Mouse (Mus musculus) mouse trophoblast stem cell (cell line): ENCODE data around the gene Slc28a3.

Source experiments
- in situ Hi-C, 2 experiments: fragments of 300-500 bp; cut with MseI, MboI; formaldehyde crosslinking; loops; 2 replicates in 1 of 2; 3 replicates in 1 of 2; pipeline ENCODE4 v1.15.1; 2025

Slc28a3 gene

GRCm38 (mm10) chr13:58524581-58524980, 86.1 kb downstream of the Slc28a3 start:
- in situ Hi-C loops = no loop called here

DNA sequence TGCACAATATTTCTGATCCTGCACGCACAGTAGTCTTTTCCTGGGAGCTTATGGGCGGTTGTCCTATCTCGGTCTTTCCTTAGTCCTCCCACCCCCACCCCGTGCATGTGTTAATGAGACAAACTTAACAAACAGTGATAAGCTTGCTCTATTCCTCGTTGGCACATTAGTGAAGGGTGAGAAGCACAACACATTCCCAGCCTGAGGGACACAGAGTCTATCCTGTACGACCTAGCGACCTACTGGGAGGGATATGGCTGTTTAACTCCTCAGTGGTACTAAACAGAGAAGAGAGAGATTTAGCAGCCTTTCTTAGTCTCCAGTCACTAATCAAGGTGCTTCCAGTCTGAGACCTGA, 86.9 kb downstream of the Slc28a3 start:
- in situ Hi-C loops = no loop called here

DNA sequence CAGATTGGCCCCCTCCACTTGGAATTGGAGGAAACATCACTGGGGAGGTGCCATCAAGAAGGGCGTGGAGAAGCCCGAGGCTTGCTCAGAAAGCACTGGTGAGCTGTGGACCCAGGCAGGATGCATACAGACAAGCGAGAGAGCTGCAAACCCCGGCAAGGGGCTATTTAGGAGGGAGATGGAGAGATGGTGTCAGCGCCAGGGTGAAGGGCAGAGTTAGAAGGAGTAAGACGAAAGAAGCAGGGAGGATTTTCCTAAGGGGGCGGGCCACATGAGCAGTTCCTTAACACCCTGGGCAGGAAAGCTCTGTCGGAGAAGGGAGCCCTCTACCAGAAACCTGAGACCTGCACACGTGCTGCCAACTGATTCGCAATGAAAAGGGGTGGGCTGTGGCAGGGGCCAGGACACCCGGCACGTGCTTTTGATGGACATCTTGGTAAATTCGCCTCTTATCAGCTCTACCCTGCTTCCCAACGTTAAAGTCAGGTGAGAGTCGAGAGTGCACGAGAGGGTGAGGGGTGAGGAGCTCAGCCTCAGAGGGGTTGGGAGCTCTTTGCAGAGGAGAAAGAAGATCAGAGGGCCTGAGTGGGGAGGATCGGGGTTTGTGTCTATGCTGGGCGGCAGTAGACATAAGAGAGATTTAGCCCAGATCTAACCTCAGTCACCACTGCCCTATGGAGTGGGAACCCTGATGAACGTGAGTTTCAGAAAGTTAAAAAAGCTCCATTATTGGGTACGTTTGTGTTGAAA, 87.5 kb downstream of the Slc28a3 start:
- in situ Hi-C loops = no loop called here

- in situ Hi-C loops = no loop called here
Measured at GRCm38 (mm10) chr13:58521331-58522030, 89.2 kb downstream of the Slc28a3 start.

DNA sequence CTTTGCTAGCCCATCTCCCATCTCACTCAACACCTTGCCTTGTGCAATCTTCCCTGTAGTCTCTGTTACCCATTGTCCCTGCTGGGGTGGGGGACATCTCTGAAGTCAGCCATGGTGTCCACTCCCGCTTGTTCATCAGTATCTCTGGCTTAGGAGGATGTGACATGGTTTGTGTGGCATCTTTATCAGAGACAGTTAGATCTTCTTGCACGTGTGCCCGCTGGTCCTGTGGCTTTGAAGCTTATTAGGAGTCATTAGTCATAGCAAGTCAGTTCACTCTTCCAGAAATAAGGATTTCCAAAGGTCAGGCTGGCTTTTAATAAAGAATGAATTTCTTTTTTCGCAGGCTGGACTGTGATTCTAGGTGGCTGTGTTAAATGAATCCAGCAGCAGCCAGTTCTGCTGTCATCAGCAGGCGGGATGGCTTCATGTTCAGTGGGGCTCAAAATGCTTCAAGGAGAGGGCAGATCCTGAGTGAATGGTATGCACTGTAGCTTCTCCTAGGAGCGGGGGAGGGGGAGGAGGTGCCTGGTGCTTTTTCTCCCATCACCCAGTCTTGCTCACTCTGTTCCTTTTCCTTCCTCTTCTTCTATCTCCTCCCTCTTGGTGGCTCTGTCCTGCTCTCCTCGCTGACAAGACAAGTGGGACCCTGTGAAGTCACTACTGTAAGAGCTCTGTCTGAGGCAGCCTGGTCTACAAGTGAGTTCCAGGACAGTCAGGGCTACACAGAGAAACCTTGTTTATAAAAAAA, 89.9 kb downstream of the Slc28a3 start:
- in situ Hi-C loops = no loop called here

- in situ Hi-C loops = no loop called here
Measured at GRCm38 (mm10) chr13:58520028-58520427, 90.6 kb downstream of the Slc28a3 start.

- in situ Hi-C loops = no loop called here
Measured at GRCm38 (mm10) chr13:58516277-58516676, 94.4 kb downstream of the Slc28a3 start.

DNA sequence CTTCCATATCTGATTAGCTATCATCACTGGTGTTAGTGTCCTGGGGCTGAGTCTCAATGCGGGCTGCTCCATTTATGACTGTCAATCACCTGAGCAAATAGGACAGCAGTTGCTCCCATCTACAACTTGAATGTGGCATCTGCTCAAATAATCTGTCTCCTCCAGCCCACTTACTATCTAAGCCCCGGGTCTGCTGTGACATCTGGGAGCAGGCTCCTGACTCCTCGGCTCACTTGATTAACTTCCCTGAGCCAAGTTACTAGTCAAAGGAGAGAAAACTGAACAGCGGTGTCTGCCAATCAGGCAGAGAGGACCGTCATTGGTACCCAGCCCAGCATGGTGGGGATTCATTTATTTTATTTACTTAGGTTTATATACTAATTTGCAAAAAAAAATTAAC, 95.0 kb downstream of the Slc28a3 start:
- in situ Hi-C loops = no loop called here

- in situ Hi-C loops = no loop called here
Measured at GRCm38 (mm10) chr13:58514147-58514727, 96.4 kb downstream of the Slc28a3 start.

GRCm38 (mm10) chr13:58511926-58512325, 98.8 kb downstream of the Slc28a3 start:
- in situ Hi-C loops = no loop called here

DNA sequence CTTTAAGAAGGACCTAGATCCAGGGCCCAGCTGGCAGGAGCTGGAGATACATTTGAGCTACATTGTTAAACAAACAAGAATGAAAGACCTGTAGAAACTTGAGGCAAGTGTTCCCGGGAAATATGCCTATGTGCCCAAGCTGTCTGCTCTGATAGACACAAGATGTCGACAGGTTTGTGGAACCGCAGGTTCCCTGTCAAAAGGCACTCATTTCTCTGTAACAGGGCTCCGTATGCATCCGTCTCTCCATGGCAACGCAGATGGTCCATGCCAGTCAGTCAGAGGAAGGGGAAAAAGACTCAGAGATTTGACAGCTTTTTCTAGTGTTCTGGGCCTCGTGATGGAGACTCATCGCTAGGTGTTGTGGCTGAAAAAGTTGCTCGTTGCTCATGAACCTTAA, 99.4 kb downstream of the Slc28a3 start:
- in situ Hi-C loops = no loop called here

DNA sequence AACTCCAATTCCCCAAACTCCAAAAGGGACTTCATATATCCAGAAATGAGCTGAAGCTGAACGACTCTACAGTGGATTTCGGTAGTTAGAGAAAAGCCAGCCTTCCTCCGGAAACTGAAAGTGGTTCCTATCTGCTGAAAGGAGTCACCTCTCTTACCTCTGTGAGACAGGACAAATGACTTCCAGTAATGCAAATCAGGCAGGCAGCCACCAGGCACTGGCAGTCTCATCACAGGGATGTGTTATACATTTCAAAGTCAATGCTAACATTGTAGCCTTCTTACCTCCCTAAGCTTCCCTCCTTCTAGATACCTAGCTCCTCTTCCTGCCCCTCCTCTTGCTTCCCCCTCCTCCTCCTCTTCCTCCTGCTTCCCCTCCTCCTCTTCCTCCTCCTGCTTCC, 101.4 kb downstream of the Slc28a3 start:
- in situ Hi-C loops = no loop called here

GRCm38 (mm10) chr13:58503610-58504009, 107.1 kb downstream of the Slc28a3 start:
- in situ Hi-C loops = no loop called here

- in situ Hi-C loops = no loop called here
Measured at GRCm38 (mm10) chr13:58497809-58498208, 112.9 kb downstream of the Slc28a3 start.
